Mouse (Mus musculus) neural tube, embryonic 12.5 days (tissue): Measurements from ENCODE around the gene Caskin2. TPM values are rescaled to one million over a fixed set of nuclear protein-coding genes. Genes with fewer than 3 reads are reported as not detected.

Experiments used
- ATAC-seq: fragments of 200-750 bp; cut with Nextera tagmentation; 2 replicates; pipeline ENCODE4 v1.8.0; 2017; ENCODE audit warnings: low read depth, mild to moderate bottlenecking, moderate TSS enrichment, moderate library complexity; ENCODE audit not compliant: low FRiP score
- H3K27ac ChIP-seq: fragments of 300-500 bp; sonication (generic); 2 replicates; pipeline ENCODE4 v1.5.1; 2016
- H3K27me3 ChIP-seq: fragments of 300-500 bp; sonication (generic); replicated peaks from 2 replicates; pipeline ENCODE4 v1.6.1; 2016; ENCODE audit warnings: mild to moderate bottlenecking
- H3K36me3 ChIP-seq: fragments of 300-500 bp; sonication (generic); 2 replicates; pipeline ENCODE4 v1.6.1; 2016; ENCODE audit warnings: mild to moderate bottlenecking
- H3K4me1 ChIP-seq: fragments of 300-500 bp; sonication (generic); 2 replicates; pipeline ENCODE4 v1.6.1; 2016
- H3K4me2 ChIP-seq: fragments of 300-500 bp; sonication (generic); replicated peaks from 2 replicates; pipeline ENCODE4 v1.6.1; 2016; ENCODE audit warnings: mild to moderate bottlenecking
- H3K4me3 ChIP-seq: fragments of 300-500 bp; sonication (generic); 2 replicates; pipeline ENCODE4 v1.5.1; 2016
- H3K9ac ChIP-seq: fragments of 300-500 bp; sonication (generic); 2 replicates; pipeline ENCODE4 v1.6.1; 2016; ENCODE audit warnings: mild to moderate bottlenecking
- H3K9me3 ChIP-seq: fragments of 300-500 bp; sonication (generic); 2 replicates; pipeline ENCODE4 v1.6.1; 2016; ENCODE audit warnings: mild to moderate bottlenecking
- WGBS: fragments of 180-500 bp; shearing (Covaris S2); methylation state at CpG from one replicate; pipeline ENCODE4 v1.1.7; 2016; 5-methylcytosine and 5-hydroxymethylcytosine counted together
- polyA plus RNA-seq: library from polyadenylated mRNA; unstranded; fragments of >200 nt; fragmentation: Nextera tagmentation; extraction: Ambion mirVana; gene quantifications from 2 replicates; pipeline ENCODE4 v1.2.1, GENCODE M21; 2016

The Caskin2 gene
- polyA plus RNA-seq, 1 experiment from 2014 or later: 16.7 TPM

- no peak overlapping the region for H3K9ac ChIP-seq
- 86% methylated on average over 6 of the region's 6 CpGs for WGBS
- no peak overlapping the region for H3K4me2 ChIP-seq
- no peak overlapping the region for H3K4me3 ChIP-seq
- peaks cover 31% of the 10 kb centered on the region for H3K4me1 ChIP-seq
- peaks cover 2% of the 10 kb centered on the region for H3K36me3 ChIP-seq
- H3K27ac ChIP-seq: no peak overlapping the region
- no peak for ATAC-seq
- no peaks in the 10 kb centered on the region for H3K9me3 ChIP-seq
- H3K27me3 ChIP-seq: peaks cover 51% of the 10 kb centered on the region
These were observed 14.2 kb upstream of the Caskin2 start for GRCm38 (mm10) chr11:115827624-115828023.

- Histone ChIP-seq H3K4me2 (no peak overlapping the region), H3K9me3 (no peaks in the 10 kb centered on the region), H3K9ac (no peak overlapping the region), H3K4me1 (peaks cover 24% of the 10 kb centered on the region), H3K27ac (no peak overlapping the region), H3K27me3 (peaks cover 45% of the 10 kb centered on the region), H3K4me3 (no peak overlapping the region), H3K36me3 (peaks cover 13% of the 10 kb centered on the region)
- ATAC-seq: no peak
- WGBS: 48% methylated on average over 5 of the region's 5 CpGs
These were observed 13.0 kb upstream of the Caskin2 start for GRCm38 (mm10) chr11:115826487-115826886.

DNA sequence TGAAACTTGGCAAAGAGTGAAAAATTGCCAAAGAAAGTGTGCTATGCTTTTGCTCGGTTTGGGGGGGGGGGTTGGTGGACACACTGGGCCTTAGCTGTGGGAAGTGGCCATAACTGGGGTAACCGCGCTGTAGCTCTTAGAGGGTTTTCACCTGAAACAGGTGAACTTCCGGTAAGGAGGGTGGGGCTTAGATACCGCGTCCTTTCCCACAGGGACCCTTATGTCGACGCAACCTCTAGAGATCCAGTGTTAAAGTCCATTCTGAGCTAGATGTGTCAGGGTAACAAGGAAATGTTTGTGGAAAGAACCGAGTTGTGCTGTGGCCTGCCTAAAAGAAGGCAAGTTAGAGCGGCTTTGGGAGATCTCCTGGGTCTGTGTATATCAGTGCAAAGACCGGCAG lies 11.4 kb upstream of the Caskin2 start:
- Histone ChIP-seq H3K9me3 (no peaks in the 10 kb centered on the region), H3K36me3 (peaks cover 30% of the 10 kb centered on the region), H3K27ac (no peak overlapping the region), H3K4me1 (peaks cover 14% of the 10 kb centered on the region), H3K4me2 (peak overlapping the region; percentile 97), H3K9ac (no peak overlapping the region), H3K27me3 (peaks cover 31% of the 10 kb centered on the region), H3K4me3 (no peak overlapping the region)
- ATAC-seq: no peak
- 19% methylated on average over 11 of the region's 11 CpGs for WGBS

- H3K27me3 ChIP-seq: peaks cover 31% of the 10 kb centered on the region
- H3K9me3 ChIP-seq: no peaks in the 10 kb centered on the region
- peaks cover 14% of the 10 kb centered on the region for H3K4me1 ChIP-seq
- peaks cover 31% of the 10 kb centered on the region for H3K36me3 ChIP-seq
- peak; percentile 88 for ATAC-seq
- H3K4me2 ChIP-seq: peak within 1 kb of the TSS; percentile 97
- H3K4me3 ChIP-seq: peak within 1 kb of the TSS; percentile 63
- peak within 1 kb of the TSS; percentile 49 for H3K9ac ChIP-seq
- no peak within 1 kb of the TSS for H3K27ac ChIP-seq
- WGBS: under 1% methylated on average over 87 of the region's 87 CpGs
These were observed 10.6 kb upstream of the Caskin2 start, which contains the start of gene Llgl2 for GRCm38 (mm10) chr11:115823774-115824740. TSS of gene Llgl2 (plus strand) at chr11:115824049.

DNA sequence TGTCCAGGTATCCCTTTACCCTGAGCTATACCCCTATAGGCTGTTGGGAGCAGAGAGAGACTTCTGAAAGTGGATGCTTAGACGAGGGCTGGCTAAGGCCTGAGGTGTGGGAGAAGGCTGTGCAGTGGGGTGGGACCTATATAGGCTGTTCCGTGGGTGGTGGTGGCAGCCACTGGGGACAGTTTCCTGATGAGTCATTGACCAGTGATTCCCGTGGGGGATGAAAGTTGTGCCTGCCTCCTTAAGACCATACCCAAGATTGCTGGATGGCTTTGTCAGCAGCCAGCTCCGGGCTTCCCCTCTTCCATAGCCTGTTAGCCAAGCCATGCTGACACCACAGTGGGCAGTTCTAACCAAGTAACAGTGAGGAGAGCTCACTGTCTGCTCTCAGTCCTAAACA lies 7.6 kb upstream of the Caskin2 start:
- no peak overlapping the region for H3K9ac ChIP-seq

DNA sequence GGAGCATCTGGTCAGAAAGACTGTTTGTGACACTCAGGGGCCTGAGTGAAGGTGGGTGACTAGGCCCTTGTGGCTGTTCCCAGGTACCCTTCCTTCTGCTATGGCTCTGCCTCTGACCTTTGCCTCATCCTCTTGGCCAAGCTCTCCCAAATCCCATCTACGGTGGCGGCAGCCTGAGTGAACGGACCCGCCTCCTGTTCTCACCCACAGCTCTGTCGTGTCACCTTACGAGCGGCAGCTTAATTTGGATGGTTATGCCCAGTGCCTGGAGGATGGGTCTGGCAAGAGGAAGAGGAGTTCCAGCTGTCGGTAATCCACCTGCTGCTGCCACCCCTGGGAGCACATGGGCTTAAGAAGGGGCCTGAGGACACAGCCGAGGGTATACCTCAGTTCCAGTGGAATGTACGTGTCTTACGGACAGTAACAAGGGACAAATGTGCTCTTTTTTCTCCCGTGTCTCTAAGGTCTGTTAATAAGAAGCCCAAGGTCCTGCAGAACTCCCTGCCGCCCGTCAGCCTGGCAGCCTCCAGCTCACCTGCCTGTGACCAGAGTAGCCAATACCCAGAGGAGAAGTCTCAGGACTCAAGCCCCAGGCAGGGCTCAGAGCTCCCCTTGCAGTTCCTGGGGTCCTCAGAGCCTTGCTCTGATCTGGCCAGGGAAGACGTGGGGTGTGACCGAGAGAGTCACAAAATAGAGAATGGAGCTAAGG lies 6.6 kb upstream of the Caskin2 start:
- 90% methylated on average over 16 of the region's 16 CpGs for WGBS

More for the DNA sequence above, 7.6 kb upstream of the Caskin2 start:
- no peak overlapping the region for H3K4me3 ChIP-seq
- 88% methylated on average over 4 of the region's 4 CpGs for WGBS
- peaks cover 49% of the 10 kb centered on the region for H3K36me3 ChIP-seq
- H3K4me1 ChIP-seq: peaks cover 15% of the 10 kb centered on the region
- H3K9me3 ChIP-seq: no peaks in the 10 kb centered on the region
- H3K4me2 ChIP-seq: no peak overlapping the region
- H3K27me3 ChIP-seq: peaks cover 29% of the 10 kb centered on the region
- H3K27ac ChIP-seq: no peak overlapping the region
- ATAC-seq: no peak

GRCm38 (mm10) chr11:115817331-115817730 lies 3.9 kb upstream of the Caskin2 start:
- Histone ChIP-seq H3K4me2 (no peak overlapping the region), H3K9ac (no peak overlapping the region), H3K4me3 (no peak overlapping the region), H3K27ac (no peak overlapping the region), H3K4me1 (peaks cover 22% of the 10 kb centered on the region), H3K36me3 (peaks cover 44% of the 10 kb centered on the region), H3K27me3 (no peaks in the 10 kb centered on the region), H3K9me3 (no peaks in the 10 kb centered on the region)
- 94% methylated on average over 5 of the region's 5 CpGs for WGBS
- no peak for ATAC-seq

More for the DNA sequence above, 6.6 kb upstream of the Caskin2 start:
- ATAC-seq: no peak
- Histone ChIP-seq H3K36me3 (peaks cover 49% of the 10 kb centered on the region), H3K9ac (no peak overlapping the region), H3K4me1 (peaks cover 24% of the 10 kb centered on the region), H3K9me3 (no peaks in the 10 kb centered on the region), H3K27ac (no peak overlapping the region), H3K27me3 (peaks cover 20% of the 10 kb centered on the region), H3K4me3 (no peak overlapping the region), H3K4me2 (no peak overlapping the region)

- peaks cover 38% of the 10 kb centered on the region for H3K36me3 ChIP-seq
- no peaks in the 10 kb centered on the region for H3K27me3 ChIP-seq
- H3K4me3 ChIP-seq: peak within 1 kb of the TSS; percentile 94
- peak; percentile 55 for ATAC-seq
- peak within 1 kb of the TSS; percentile 94 for H3K4me2 ChIP-seq
- peak within 1 kb of the TSS; percentile 66; the same call in 1 of the 2 replicates for H3K27ac ChIP-seq
- H3K4me1 ChIP-seq: peaks cover 47% of the 10 kb centered on the region
- under 1% methylated on average over 84 of the region's 84 CpGs for WGBS
- no peaks in the 10 kb centered on the region for H3K9me3 ChIP-seq
- peak within 1 kb of the TSS; percentile 88 for H3K9ac ChIP-seq
These were observed 1.4 kb upstream of the Caskin2 start, which contains the start of gene Tsen54 for GRCm38 (mm10) chr11:115814605-115815450. TSS of gene Tsen54 (plus strand) at chr11:115814724.

GRCm38 (mm10) chr11:115812533-115813420 lies 662 bp downstream of the Caskin2 start:
- 5% methylated on average over 28 of the region's 28 CpGs for WGBS
- Histone ChIP-seq H3K4me3 (peak overlapping the region; percentile 94), H3K9me3 (no peaks in the 10 kb centered on the region), H3K4me2 (peak overlapping the region; percentile 94), H3K9ac (peak overlapping the region; percentile 83), H3K27me3 (no peaks in the 10 kb centered on the region), H3K27ac (0 out of 2 replicates have a peak overlapping the region, but pooled peaks have one; percentile 20), H3K36me3 (peaks cover 29% of the 10 kb centered on the region), H3K4me1 (peaks cover 68% of the 10 kb centered on the region)
- peak; percentile 17 for ATAC-seq

DNA sequence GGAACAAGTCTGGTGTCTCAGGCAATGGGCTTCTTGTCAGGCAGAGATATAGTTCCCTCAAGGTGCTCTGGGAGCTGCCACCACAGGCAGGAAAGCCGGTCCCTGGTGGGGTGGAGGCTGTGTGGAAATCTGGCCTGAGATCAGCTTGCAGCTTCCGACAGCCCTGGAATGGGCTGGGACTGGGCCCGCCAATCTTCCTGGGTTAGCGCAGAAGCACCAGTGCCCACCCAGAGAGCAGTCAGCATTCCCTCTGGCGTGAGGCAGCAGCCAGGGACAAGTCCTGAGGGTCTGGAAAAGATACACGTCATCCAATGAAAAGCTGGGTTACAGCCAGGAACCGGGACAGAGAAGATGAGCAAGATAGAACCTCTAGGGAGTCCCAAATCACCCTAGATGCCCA lies 1.3 kb downstream of the Caskin2 start:
- H3K27me3 ChIP-seq: no peaks in the 10 kb centered on the region
- no peaks in the 10 kb centered on the region for H3K9me3 ChIP-seq
- peak overlapping the region; percentile 94 for H3K4me3 ChIP-seq
- no peak overlapping the region for H3K27ac ChIP-seq
- H3K4me1 ChIP-seq: peaks cover 74% of the 10 kb centered on the region
- H3K4me2 ChIP-seq: peak overlapping the region; percentile 94
- peak overlapping the region; percentile 83 for H3K9ac ChIP-seq
- peaks cover 26% of the 10 kb centered on the region for H3K36me3 ChIP-seq
- ATAC-seq: no peak
- WGBS: 52% methylated on average over 7 of the region's 7 CpGs
